Mouse (Mus musculus) thymus, adult 2 months (tissue): ENCODE data around the gene Phc2. TPM values are rescaled to one million over a fixed set of nuclear protein-coding genes. Genes with fewer than 3 reads are reported as not detected.
A peak's percentile ranks its signal among the peaks of the same experiment; 100 is the strongest.

Experiments used
- DNase-seq: peaks from one replicate; pipeline ENCODE4 v3.0.0; 2021
- H3K27ac ChIP-seq: fragments of 200-500 bp; 2 replicates; pipeline ENCODE4 v1.5.1; 2012; ENCODE audit warnings: low read length, control low read depth; ENCODE audit not compliant: control insufficient read depth, insufficient read depth
- H3K27me3 ChIP-seq: fragments of 200-500 bp; 2 replicates; pipeline ENCODE4 v1.6.1; 2012; ENCODE audit warnings: mild to moderate bottlenecking, low read length, moderate library complexity, mixed read lengths; ENCODE audit not compliant: control insufficient read depth, insufficient read depth
- H3K36me3 ChIP-seq: fragments of 200-500 bp; 2 replicates; pipeline ENCODE4 v1.6.1; 2012; ENCODE audit warnings: mild to moderate bottlenecking, low read length, moderate library complexity; ENCODE audit not compliant: control insufficient read depth, insufficient read depth
- H3K4me1 ChIP-seq: fragments of 200-500 bp; replicated peaks from 2 replicates; pipeline ENCODE4 v1.6.1; 2012; ENCODE audit warnings: low read length; ENCODE audit not compliant: control insufficient read depth, insufficient read depth
- H3K4me3 ChIP-seq: fragments of 200-500 bp; 2 replicates; pipeline ENCODE4 v1.5.1; 2012; ENCODE audit warnings: mild to moderate bottlenecking, low read length, control low read depth, moderate library complexity; ENCODE audit not compliant: control insufficient read depth, insufficient read depth
- CTCF ChIP-seq: fragments of 200-500 bp; IDR thresholded peaks from 2 replicates; pipeline ENCODE4 v1.5.1; 2012; ENCODE audit warnings: mild to moderate bottlenecking, control low read depth, low read length, moderate library complexity, borderline replicate concordance; ENCODE audit not compliant: control insufficient read depth, poor library complexity, insufficient read depth; ENCODE audit errors: extremely low read depth
- POLR2A ChIP-seq: fragments of 200-500 bp; IDR thresholded peaks from 2 replicates; pipeline ENCODE4 v1.6.1; 2012; ENCODE audit warnings: mild to moderate bottlenecking, low read length, control low read depth, moderate library complexity; ENCODE audit not compliant: control insufficient read depth, poor library complexity, insufficient read depth; ENCODE audit errors: extremely low read depth
- WGBS: fragments of 180-500 bp; shearing (Covaris S2); methylation state at CpG from one replicate; pipeline ENCODE4 v1.1.7; 2018; 5-methylcytosine and 5-hydroxymethylcytosine counted together
- polyA plus RNA-seq: library from polyadenylated mRNA; depleted of rRNA; stranded (reverse); fragments of >200 nt; gene quantifications from 2 replicates; pipeline ENCODE4 v1.2.3, GENCODE M21; 2012

Gene Phc2
- polyA plus RNA-seq, 1 experiment: 139 TPM

DNA sequence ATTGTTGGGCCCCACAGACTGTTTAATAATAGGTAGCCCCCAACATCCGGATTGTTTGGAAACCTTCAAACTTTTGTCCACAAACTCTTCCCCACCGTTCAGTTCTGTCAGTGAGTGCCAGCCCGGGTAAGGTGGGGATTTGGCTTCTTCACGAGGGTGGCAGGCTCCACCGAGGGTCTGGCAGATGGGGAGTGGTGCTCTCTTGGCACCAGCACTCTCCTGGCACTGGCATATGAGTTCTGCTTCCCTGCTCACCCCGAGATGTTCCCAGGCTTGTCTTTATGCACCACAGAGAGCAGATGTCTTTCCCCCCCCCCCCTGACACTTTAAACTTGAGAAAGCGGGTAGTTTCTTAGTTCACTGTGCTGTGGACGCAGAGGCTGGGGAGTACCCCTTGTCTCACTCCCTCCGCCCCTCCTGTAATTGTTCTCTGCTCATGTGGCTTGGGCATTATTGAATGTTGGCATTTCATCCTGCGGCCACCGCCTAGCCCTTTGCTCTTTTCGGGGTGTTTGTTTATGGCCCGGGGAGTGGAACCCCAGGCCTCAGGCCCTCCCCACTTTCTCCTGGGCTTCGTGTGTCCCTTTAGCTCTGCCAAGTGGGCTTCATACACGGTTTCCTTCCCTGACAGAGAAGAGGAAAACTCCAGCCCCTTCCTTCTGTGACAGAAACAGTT lies 74.7 kb downstream of the Phc2 start:
- peaks cover 31% of the 10 kb centered on the region for H3K4me1 ChIP-seq
- DNase-seq: no peak
- no peaks in the 10 kb centered on the region for H3K27me3 ChIP-seq
- no peaks in the 10 kb centered on the region for H3K36me3 ChIP-seq
- TF ChIP-seq CTCF: no peak
- no peak for TF ChIP-seq POLR2A
- WGBS: 29% methylated on average over 15 of the region's 15 CpGs
- H3K27ac ChIP-seq: no peak overlapping the region
- H3K4me3 ChIP-seq: peak overlapping the region; percentile 18

GRCm38 (mm10) chr4:128729709-128730037 lies 75.2 kb downstream of the Phc2 start:
- Histone ChIP-seq H3K4me3 (peak overlapping the region; percentile 18), H3K36me3 (no peaks in the 10 kb centered on the region), H3K4me1 (peaks cover 36% of the 10 kb centered on the region), H3K27me3 (no peaks in the 10 kb centered on the region), H3K27ac (no peak overlapping the region)
- TF ChIP-seq CTCF: no peak
- 11% methylated on average over 5 of the region's 5 CpGs for WGBS
- DNase-seq: no peak

- no peak overlapping the region for H3K27ac ChIP-seq
- TF ChIP-seq POLR2A: no peak
- no peak for TF ChIP-seq CTCF
- H3K4me1 ChIP-seq: peaks cover 41% of the 10 kb centered on the region
These were observed 75.8 kb downstream of the Phc2 start for GRCm38 (mm10) chr4:128730271-128730670.

GRCm38 (mm10) chr4:128732794-128733193 lies 78.3 kb downstream of the Phc2 start:
- Histone ChIP-seq H3K4me3 (no peak overlapping the region), H3K27ac (no peak overlapping the region), H3K4me1 (peaks cover 58% of the 10 kb centered on the region)

More at GRCm38 (mm10) chr4:128730271-128730670, 75.8 kb downstream of the Phc2 start:
- no peak overlapping the region for H3K4me3 ChIP-seq
- H3K27me3 ChIP-seq: no peaks in the 10 kb centered on the region
- H3K36me3 ChIP-seq: no peaks in the 10 kb centered on the region
- WGBS: 87% methylated on average over 6 of the region's 6 CpGs
- DNase-seq: no peak

DNA sequence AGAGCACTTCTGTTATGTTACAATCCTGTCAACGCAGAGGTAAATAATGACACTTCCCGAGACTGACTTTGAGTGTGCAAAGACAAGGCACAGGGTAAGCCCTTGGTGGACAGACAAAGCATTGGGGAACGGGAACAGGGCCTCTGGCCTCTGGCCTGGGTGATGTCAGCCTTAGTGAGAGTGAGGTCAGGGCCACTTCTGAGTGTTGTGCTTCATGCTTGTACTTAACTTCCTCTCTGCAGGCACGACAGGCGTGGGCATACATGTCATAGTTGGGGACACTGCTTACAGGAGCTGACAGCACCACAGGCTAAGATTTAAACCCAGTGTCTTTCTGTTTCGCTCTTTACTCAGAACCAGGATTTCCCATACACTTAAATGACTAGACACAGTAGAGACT lies 79.0 kb downstream of the Phc2 start:
- WGBS: 51% methylated on average over 6 of the region's 6 CpGs
- Histone ChIP-seq H3K4me1 (peaks cover 59% of the 10 kb centered on the region), H3K27ac (no peak overlapping the region), H3K27me3 (no peaks in the 10 kb centered on the region), H3K4me3 (no peak overlapping the region), H3K36me3 (no peaks in the 10 kb centered on the region)
- no peak for DNase-seq
- TF ChIP-seq CTCF: no peak
- TF ChIP-seq POLR2A: no peak

More at GRCm38 (mm10) chr4:128732794-128733193, 78.3 kb downstream of the Phc2 start:
- Histone ChIP-seq H3K36me3 (no peaks in the 10 kb centered on the region), H3K27me3 (no peaks in the 10 kb centered on the region)
- no peak for DNase-seq
- WGBS: 45% methylated on average over 5 of the region's 5 CpGs
- no peak for TF ChIP-seq CTCF
- TF ChIP-seq POLR2A: no peak

GRCm38 (mm10) chr4:128734217-128734616 lies 79.7 kb downstream of the Phc2 start:
- 75% methylated on average over 5 of the region's 5 CpGs for WGBS
- Histone ChIP-seq H3K4me3 (no peak overlapping the region), H3K27me3 (no peaks in the 10 kb centered on the region), H3K27ac (peak overlapping the region; percentile 11; the same call in 1 of the 2 replicates), H3K36me3 (no peaks in the 10 kb centered on the region), H3K4me1 (peaks cover 55% of the 10 kb centered on the region)
- DNase-seq: no peak
- TF ChIP-seq POLR2A (no peak), CTCF (no peak)
